Mouse (Mus musculus) forebrain, embryonic 11.5 days (tissue): ENCODE results near the gene Igfbp5. TPM values are rescaled to one million over a fixed set of nuclear protein-coding genes. Genes with fewer than 3 reads are reported as not detected.

ENCODE experiments used
- ATAC-seq: fragments of 200-750 bp; cut with Nextera tagmentation; replicated peaks from 2 replicates; pipeline ENCODE4 v1.8.0; 2017; ENCODE audit warnings: moderate TSS enrichment; ENCODE audit not compliant: low FRiP score
- DNase-seq: peaks from one replicate; pipeline ENCODE4 v3.0.0-alpha.2; 2017; ENCODE audit warnings: low spot score
- H3K27ac ChIP-seq: fragments of 300-500 bp; sonication (generic); 2 replicates; pipeline ENCODE4 v1.5.1; 2014; ENCODE audit warnings: low read depth, low read length
- H3K27me3 ChIP-seq: fragments of 300-500 bp; sonication (generic); 2 replicates; pipeline ENCODE4 v1.6.1; 2014; ENCODE audit warnings: mild to moderate bottlenecking, low read length, mixed read lengths; ENCODE audit not compliant: control insufficient read depth, insufficient read depth
- H3K36me3 ChIP-seq: fragments of 300-500 bp; sonication (generic); 2 replicates; pipeline ENCODE4 v1.6.1; 2014; ENCODE audit warnings: mild to moderate bottlenecking, low read length, moderate library complexity, mixed read lengths; ENCODE audit not compliant: control insufficient read depth, insufficient read depth
- H3K4me1 ChIP-seq: fragments of 300-500 bp; sonication (generic); replicated peaks from 2 replicates; pipeline ENCODE4 v1.6.1; 2014; ENCODE audit warnings: low read length, mixed read lengths; ENCODE audit not compliant: control insufficient read depth, insufficient read depth
- H3K4me2 ChIP-seq: fragments of 300-500 bp; sonication (generic); 2 replicates; pipeline ENCODE4 v1.6.1; 2014; ENCODE audit warnings: low read depth, mild to moderate bottlenecking, low read length, moderate library complexity, mixed read lengths; ENCODE audit not compliant: severe bottlenecking
- H3K4me3 ChIP-seq: fragments of 300-500 bp; sonication (generic); 2 replicates; pipeline ENCODE4 v1.5.1; 2014; ENCODE audit warnings: low read depth, low read length
- H3K9ac ChIP-seq: fragments of 300-500 bp; sonication (generic); 2 replicates; pipeline ENCODE4 v1.6.1; 2014; ENCODE audit warnings: low read length
- H3K9me3 ChIP-seq: fragments of 300-500 bp; sonication (generic); 2 replicates; pipeline ENCODE4 v1.6.1; 2016; ENCODE audit warnings: low read length, mixed read lengths; ENCODE audit not compliant: control insufficient read depth
- WGBS: fragments of 180-500 bp; shearing (Covaris S2); extraction: QIAGEN DNeasy Blood & Tissue Kit; methylation state at CpG from one replicate; pipeline ENCODE4 v1.1.7; 2014; 5-methylcytosine and 5-hydroxymethylcytosine counted together
- polyA plus RNA-seq: library from polyadenylated mRNA; unstranded; fragments of >200 nt; fragmentation: Nextera tagmentation; extraction: Ambion mirVana; gene quantifications from 2 replicates; pipeline ENCODE4 v1.2.1, GENCODE M21; 2014

Igfbp5 gene
- polyA plus RNA-seq, 1 experiment from 2014 or later = 35.7 TPM

DNA sequence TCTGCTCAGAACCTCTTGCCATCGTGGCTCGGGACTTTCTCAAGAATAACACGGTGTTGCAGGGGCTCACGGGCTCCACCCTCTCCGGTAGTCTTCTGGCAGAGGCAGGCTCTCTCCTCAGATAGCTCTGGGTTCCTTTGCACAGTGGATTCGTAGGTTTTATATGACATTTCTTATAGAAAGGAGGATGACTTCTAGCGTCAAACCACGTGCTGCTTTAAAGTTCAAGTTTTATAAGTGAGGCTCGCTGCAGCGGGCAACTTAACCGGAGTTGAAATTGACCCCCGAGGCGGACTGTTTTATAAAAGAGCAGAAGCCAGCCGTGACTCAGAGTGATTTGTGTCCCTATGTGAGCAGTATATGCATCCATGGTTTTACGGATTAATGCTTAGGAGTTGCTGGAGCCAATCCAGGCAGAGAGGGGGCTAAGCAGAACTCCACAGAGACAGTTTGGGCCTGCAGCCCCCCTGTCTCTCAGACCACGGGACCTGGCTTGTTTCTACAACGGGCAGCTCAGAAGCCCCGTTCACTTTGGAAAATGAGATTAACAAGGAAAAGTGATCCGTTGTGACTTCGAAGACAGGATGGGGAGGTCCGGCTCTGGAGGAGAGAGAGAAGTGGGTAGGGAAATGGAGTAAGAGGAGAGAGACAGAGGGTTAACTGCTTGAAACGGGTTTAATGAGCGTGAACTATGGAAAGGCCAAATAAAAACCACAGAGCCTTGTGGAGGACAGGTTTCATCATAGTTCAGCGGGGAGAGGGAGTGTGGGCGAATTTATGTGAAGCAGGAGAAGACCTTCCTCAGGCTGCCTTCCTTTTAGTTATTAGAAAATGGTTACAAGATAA, 4.0 kb upstream of the Igfbp5 start:
- Histone ChIP-seq H3K27me3 (peaks cover 3% of the 10 kb centered on the region; the same call in 1 of the 2 replicates), H3K4me3 (no peak overlapping the region), H3K36me3 (no peaks in the 10 kb centered on the region), H3K9me3 (no peaks in the 10 kb centered on the region), H3K4me1 (peaks cover 6% of the 10 kb centered on the region; the same call in 1 of the 2 replicates), H3K27ac (no peak overlapping the region), H3K4me2 (no peak overlapping the region), H3K9ac (no peak overlapping the region)
- ATAC-seq (no peak), DNase-seq (no peak)
- WGBS = 71% methylated on average over 25 of the region's 25 CpGs

DNA sequence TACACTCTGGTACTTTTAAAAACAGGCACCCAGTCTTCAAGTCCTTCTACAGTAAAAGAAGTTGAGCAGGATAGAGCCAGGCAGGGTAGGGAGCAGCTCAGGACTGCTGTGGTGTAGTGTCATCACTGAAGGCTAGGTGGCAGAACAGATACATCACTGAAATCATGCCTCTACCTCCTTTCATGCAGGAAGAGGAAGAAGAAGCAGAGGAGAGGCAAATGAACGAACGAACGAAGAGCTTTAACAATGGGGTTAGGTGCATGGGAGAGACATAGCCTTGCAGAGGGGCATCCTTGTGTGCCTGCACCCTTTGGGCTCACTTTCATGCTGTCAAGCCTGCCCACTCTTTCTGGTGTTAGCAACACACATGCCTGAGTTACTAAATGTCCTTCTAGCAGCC, 3.2 kb upstream of the Igfbp5 start:
- H3K4me2 ChIP-seq = no peak overlapping the region
- peaks cover 3% of the 10 kb centered on the region; the same call in 1 of the 2 replicates for H3K27me3 ChIP-seq
- H3K4me1 ChIP-seq = peaks cover 6% of the 10 kb centered on the region; the same call in 1 of the 2 replicates
- H3K4me3 ChIP-seq = no peak overlapping the region
- no peaks in the 10 kb centered on the region for H3K9me3 ChIP-seq
- H3K9ac ChIP-seq = no peak overlapping the region
- WGBS = 0% methylated on average over 3 of the region's 3 CpGs
- ATAC-seq (no peak), DNase-seq (no peak)
- no peaks in the 10 kb centered on the region for H3K36me3 ChIP-seq
- no peak overlapping the region for H3K27ac ChIP-seq

DNA sequence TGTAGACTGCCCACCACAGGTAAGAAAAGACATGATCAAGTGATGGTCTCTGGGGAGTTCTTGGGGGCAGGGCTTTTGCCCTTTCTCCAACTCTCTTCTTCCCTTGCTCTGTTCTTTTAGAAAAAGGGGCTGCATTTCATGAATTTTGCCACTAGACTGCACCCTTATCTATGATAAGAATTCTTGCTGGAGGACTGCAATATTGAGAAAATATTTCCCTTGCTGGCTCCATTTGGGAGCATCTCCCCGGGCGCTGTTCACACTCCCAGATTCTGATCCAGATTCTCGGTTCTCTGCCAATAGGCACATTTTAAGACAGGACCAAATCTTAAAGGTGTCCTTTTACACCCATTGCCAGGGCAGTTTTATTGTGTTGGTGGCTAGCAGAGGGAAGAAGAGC, 1.4 kb upstream of the Igfbp5 start:
- WGBS = 56% methylated on average over 3 of the region's 3 CpGs
- no peak overlapping the region for H3K9ac ChIP-seq
- H3K36me3 ChIP-seq = no peaks in the 10 kb centered on the region
- H3K4me1 ChIP-seq = peaks cover 6% of the 10 kb centered on the region; the same call in 1 of the 2 replicates
- ATAC-seq (no peak), DNase-seq (no peak)
- H3K27ac ChIP-seq = no peak overlapping the region
- no peak overlapping the region for H3K4me2 ChIP-seq
- no peak overlapping the region for H3K4me3 ChIP-seq
- H3K9me3 ChIP-seq = no peaks in the 10 kb centered on the region
- peaks cover 3% of the 10 kb centered on the region; the same call in 1 of the 2 replicates for H3K27me3 ChIP-seq

DNA sequence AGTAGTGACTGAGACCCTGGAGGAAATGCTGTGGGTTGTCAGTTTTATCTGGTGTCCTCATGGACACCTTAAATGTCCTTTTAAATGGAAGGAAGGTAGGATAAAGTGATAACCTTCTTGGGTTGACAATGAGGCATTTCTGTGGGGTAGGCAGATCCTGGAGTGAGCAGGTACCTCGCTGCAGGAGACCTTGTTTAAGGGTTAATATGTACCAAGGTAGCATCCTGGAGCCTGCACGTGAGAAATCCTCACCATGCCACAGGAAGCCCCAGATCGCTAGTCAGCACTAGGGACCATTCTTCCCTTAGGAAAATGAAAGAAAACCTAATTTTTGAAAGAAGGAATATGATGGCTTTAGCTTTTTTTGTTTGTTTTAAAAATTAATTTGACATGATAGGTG, 1.0 kb upstream of the Igfbp5 start:
- no peak for DNase-seq
- Histone ChIP-seq H3K4me1 (peaks cover 6% of the 10 kb centered on the region; the same call in 1 of the 2 replicates), H3K4me2 (peak overlapping the region; percentile 75), H3K27ac (no peak overlapping the region), H3K27me3 (peaks cover 3% of the 10 kb centered on the region; the same call in 1 of the 2 replicates), H3K4me3 (no peak overlapping the region), H3K36me3 (no peaks in the 10 kb centered on the region), H3K9ac (no peak overlapping the region), H3K9me3 (no peaks in the 10 kb centered on the region)
- WGBS = 8% methylated on average over 3 of the region's 3 CpGs
- no peak for ATAC-seq

DNA sequence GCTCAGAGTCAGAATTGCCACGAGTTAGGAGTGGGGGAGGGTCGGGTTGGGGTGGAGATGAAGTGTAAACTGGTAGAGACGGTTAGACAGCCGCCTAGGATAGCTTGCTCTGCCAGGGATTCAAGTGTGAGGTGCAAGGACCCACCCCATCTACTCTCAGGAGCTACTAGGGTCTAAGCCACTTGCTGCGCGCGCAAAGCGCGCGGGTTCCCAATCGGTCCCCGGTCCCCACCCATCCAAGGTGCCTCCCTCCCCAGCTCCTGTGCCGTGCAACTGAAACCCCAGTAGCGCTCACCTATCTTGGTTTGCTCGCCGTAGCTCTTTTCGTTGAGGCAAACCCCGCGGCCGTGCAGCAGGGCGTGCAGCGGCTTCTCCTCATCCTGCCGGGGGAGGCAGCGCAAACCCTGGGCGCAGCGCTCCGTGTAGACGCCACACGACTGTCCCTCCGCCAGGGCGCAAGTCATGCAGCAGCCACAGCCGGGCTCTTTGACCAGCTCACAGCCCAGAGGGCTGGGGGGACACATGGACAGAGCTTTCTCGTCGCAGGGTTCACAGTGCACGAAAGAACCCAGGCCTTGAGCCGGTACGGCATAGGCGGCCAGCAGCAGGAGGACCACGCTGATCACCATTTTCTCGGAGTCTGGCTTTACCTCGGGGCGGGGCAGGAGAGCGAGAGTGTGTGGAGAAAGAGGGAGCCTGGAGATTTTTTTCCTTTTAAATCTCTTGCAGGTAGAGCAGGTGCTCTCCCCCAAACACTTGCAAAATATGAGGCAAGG, 985 bp downstream of the Igfbp5 start:
- Histone ChIP-seq H3K36me3 (no peaks in the 10 kb centered on the region), H3K27me3 (peaks cover 3% of the 10 kb centered on the region; the same call in 1 of the 2 replicates), H3K4me2 (peak overlapping the region; percentile 75), H3K27ac (peak overlapping the region; percentile 80), H3K9me3 (no peaks in the 10 kb centered on the region), H3K4me1 (peaks cover 6% of the 10 kb centered on the region; the same call in 1 of the 2 replicates), H3K9ac (peak overlapping the region; percentile 75), H3K4me3 (peak overlapping the region; percentile 64)
- WGBS = under 1% methylated on average over 43 of the region's 43 CpGs
- DNase-seq (peak; percentile 81), ATAC-seq (0 out of 2 replicates have a peak, but pooled peaks have one; percentile 8)

DNA sequence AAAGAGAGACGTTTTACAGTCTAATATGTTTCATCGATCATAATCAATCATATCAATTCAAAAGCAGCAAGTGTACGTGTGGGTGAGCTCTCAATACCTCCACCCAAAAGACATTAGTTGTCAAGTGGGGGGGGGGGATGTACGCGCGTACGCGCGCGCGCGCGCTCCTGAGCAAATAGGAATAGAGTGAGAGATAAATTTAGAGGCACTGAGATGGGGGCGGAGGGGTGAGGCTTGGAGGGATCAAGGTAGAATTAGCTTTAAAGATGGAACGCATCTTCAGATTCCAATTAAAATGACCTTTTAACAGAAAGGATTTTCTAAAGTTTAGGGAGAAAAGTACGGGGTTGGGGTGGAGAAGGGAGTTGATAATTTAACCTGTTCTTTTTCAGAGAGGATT, 1.6 kb downstream of the Igfbp5 start:
- H3K9me3 ChIP-seq = no peaks in the 10 kb centered on the region
- H3K27ac ChIP-seq = peak overlapping the region; percentile 80
- ATAC-seq = no peak
- H3K4me3 ChIP-seq = peak overlapping the region; percentile 64
- WGBS = under 1% methylated on average over 16 of the region's 16 CpGs
- peaks cover 3% of the 10 kb centered on the region; the same call in 1 of the 2 replicates for H3K27me3 ChIP-seq
- H3K9ac ChIP-seq = peak overlapping the region; percentile 75
- peak overlapping the region; percentile 75 for H3K4me2 ChIP-seq
- peak; percentile 64 for DNase-seq
- H3K36me3 ChIP-seq = no peaks in the 10 kb centered on the region
- H3K4me1 ChIP-seq = peaks cover 6% of the 10 kb centered on the region; the same call in 1 of the 2 replicates

DNA sequence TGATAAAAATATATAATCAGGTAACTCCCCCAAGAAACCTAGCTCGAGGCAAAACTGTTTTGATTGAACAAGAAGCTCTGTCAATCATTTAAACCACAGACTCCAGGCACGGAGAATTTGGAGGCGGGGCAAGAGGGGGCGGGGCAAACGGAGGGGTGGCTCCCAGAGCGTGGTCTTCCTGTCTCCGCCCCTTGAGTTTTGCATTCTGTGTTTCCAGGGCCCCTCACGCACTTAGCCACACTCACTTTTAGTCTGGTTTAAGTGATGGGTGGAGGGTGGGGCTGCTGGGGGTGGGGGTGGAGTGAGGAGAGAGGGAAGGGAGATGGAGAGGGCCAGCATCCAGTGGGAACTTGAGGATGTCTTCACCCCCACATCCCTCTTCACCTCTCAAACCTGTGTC, 2.2 kb downstream of the Igfbp5 start:
- Histone ChIP-seq H3K36me3 (no peaks in the 10 kb centered on the region), H3K27me3 (peaks cover 3% of the 10 kb centered on the region; the same call in 1 of the 2 replicates), H3K4me1 (peaks cover 6% of the 10 kb centered on the region; the same call in 1 of the 2 replicates), H3K4me2 (peak overlapping the region; percentile 75), H3K9me3 (no peaks in the 10 kb centered on the region), H3K27ac (peak overlapping the region; percentile 80; the same call in 1 of the 2 replicates), H3K9ac (peak overlapping the region; percentile 75; the same call in 1 of the 2 replicates), H3K4me3 (peak overlapping the region; percentile 64)
- WGBS = 2% methylated on average over 8 of the region's 8 CpGs
- DNase-seq (peak; percentile 95), ATAC-seq (peak; percentile 79)

DNA sequence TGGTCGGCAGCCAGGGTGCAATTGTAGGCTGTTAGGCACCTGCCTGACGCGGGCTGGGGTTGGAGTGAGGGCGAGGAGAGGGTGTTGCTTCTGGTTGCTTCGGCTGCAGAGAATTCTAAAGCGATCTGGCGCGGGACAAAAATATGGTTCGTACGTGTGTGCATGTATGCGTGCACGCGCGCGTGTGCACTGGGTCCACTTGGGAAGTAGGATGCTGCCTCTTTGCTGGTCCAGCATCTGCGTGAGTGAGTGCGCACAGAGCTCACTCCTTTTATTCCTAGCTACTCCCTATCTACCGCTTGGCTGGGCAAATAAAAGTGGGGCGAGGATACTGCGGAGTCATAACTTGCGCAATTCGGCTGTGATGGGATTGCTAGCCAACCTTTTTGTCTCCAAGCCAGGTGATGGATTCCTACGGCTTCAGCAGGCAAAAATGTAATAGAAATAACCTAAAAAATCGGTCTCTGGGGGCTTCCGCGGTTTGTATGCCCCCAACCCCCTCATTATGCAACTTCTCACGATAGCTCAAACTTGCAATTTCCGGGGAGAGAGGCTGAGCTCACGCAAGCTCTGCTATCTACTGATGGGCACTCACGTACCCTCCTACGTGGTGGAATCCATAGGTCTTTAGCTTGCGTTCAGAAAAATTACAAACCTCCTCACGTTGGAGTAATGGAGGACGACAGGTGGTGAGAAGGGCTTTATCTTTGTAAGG, 2.8 kb downstream of the Igfbp5 start:
- H3K36me3 ChIP-seq = no peaks in the 10 kb centered on the region
- H3K9ac ChIP-seq = peak overlapping the region; percentile 63
- DNase-seq = peak; percentile 69
- peak overlapping the region; percentile 75 for H3K4me2 ChIP-seq
- peak overlapping the region; percentile 67 for H3K27ac ChIP-seq
- peak overlapping the region; percentile 64 for H3K4me3 ChIP-seq
- peaks cover 6% of the 10 kb centered on the region; the same call in 1 of the 2 replicates for H3K4me1 ChIP-seq
- peak; percentile 8; the same call in 1 of the 2 replicates for ATAC-seq
- peaks cover 3% of the 10 kb centered on the region; the same call in 1 of the 2 replicates for H3K27me3 ChIP-seq
- WGBS = under 1% methylated on average over 34 of the region's 34 CpGs
- H3K9me3 ChIP-seq = no peaks in the 10 kb centered on the region
